Mouse (Mus musculus) stomach, embryonic 14.5 days (tissue): ENCODE data around the gene Sorcs2. TPM values are rescaled to one million over a fixed set of nuclear protein-coding genes. Genes with fewer than 3 reads are reported as not detected.

Source experiments
- ATAC-seq: fragments of 200-750 bp; cut with Nextera tagmentation; 2 replicates; pipeline ENCODE4 v1.8.0; 2017; ENCODE audit warnings: low read depth, moderate TSS enrichment; ENCODE audit not compliant: insufficient number of reproducible peaks, insufficient read depth, low FRiP score
- H3K27ac ChIP-seq: fragments of 300-500 bp; sonication (generic); 2 replicates; pipeline ENCODE4 v1.5.1; 2014; ENCODE audit warnings: mild to moderate bottlenecking, low read length, moderate library complexity, mixed read lengths
- H3K27me3 ChIP-seq: fragments of 300-500 bp; sonication (generic); 2 replicates; pipeline ENCODE4 v1.6.1; 2014; ENCODE audit warnings: low read length, control low read depth, mixed read lengths; ENCODE audit not compliant: control insufficient read depth, insufficient read depth
- H3K36me3 ChIP-seq: fragments of 300-500 bp; sonication (generic); 2 replicates; pipeline ENCODE4 v1.6.1; 2014; ENCODE audit warnings: mild to moderate bottlenecking, control low read depth, low read length, moderate library complexity, mixed read lengths; ENCODE audit not compliant: control insufficient read depth, insufficient read depth
- H3K4me1 ChIP-seq: fragments of 300-500 bp; sonication (generic); 2 replicates; pipeline ENCODE4 v1.6.1; 2014; ENCODE audit warnings: low read length, control low read depth, mixed read lengths; ENCODE audit not compliant: control insufficient read depth, insufficient read depth
- H3K4me2 ChIP-seq: fragments of 300-500 bp; sonication (generic); replicated peaks from 2 replicates; pipeline ENCODE4 v1.6.1; 2014; ENCODE audit warnings: low read depth, low read length, control low read depth
- H3K4me3 ChIP-seq: fragments of 300-500 bp; sonication (generic); 2 replicates; pipeline ENCODE4 v1.5.1; 2014; ENCODE audit warnings: low read depth, low read length, control low read depth
- H3K9ac ChIP-seq: fragments of 300-500 bp; sonication (generic); replicated peaks from 2 replicates; pipeline ENCODE4 v1.6.1; 2014; ENCODE audit warnings: low read depth, mild to moderate bottlenecking, control low read depth, low read length, moderate library complexity, mixed read lengths
- H3K9me3 ChIP-seq: fragments of 300-500 bp; sonication (generic); 2 replicates; pipeline ENCODE4 v1.6.1; 2016; ENCODE audit warnings: low read depth, low read length, control low read depth; ENCODE audit not compliant: control insufficient read depth
- WGBS: fragments of 180-500 bp; shearing (Covaris S2); extraction: QIAGEN DNeasy Blood & Tissue Kit; methylation state at CpG from one replicate; pipeline ENCODE4 v1.1.7; 2014; 5-methylcytosine and 5-hydroxymethylcytosine counted together
- polyA plus RNA-seq: library from polyadenylated mRNA; unstranded; fragments of >200 nt; fragmentation: Nextera tagmentation; extraction: Ambion mirVana; gene quantifications from 2 replicates; pipeline ENCODE4 v1.2.1, GENCODE M21; 2014

Sorcs2 gene
- polyA plus RNA-seq, 1 experiment from 2014 or later: 14.5 TPM

GRCm38 (mm10) chr5:36057804-36058322, 340.1 kb downstream of the Sorcs2 start:
- no peaks in the 10 kb centered on the region for H3K27me3 ChIP-seq
- H3K36me3 ChIP-seq: no peaks in the 10 kb centered on the region
- 65% methylated on average over 14 of the region's 14 CpGs for WGBS
- no peaks in the 10 kb centered on the region for H3K4me1 ChIP-seq
- no peak overlapping the region for H3K27ac ChIP-seq
- H3K4me3 ChIP-seq: no peak overlapping the region
- H3K9ac ChIP-seq: no peak overlapping the region
- H3K4me2 ChIP-seq: no peak overlapping the region
- no peak for ATAC-seq
- no peaks in the 10 kb centered on the region for H3K9me3 ChIP-seq

GRCm38 (mm10) chr5:36056921-36057320, 341.0 kb downstream of the Sorcs2 start:
- 94% methylated on average over 2 of the region's 2 CpGs for WGBS
- ATAC-seq: no peak
- no peaks in the 10 kb centered on the region for H3K9me3 ChIP-seq
- no peaks in the 10 kb centered on the region for H3K4me1 ChIP-seq
- H3K9ac ChIP-seq: no peak overlapping the region
- no peak overlapping the region for H3K27ac ChIP-seq
- no peaks in the 10 kb centered on the region for H3K36me3 ChIP-seq
- no peak overlapping the region for H3K4me2 ChIP-seq
- no peaks in the 10 kb centered on the region for H3K27me3 ChIP-seq
- H3K4me3 ChIP-seq: no peak overlapping the region

DNA sequence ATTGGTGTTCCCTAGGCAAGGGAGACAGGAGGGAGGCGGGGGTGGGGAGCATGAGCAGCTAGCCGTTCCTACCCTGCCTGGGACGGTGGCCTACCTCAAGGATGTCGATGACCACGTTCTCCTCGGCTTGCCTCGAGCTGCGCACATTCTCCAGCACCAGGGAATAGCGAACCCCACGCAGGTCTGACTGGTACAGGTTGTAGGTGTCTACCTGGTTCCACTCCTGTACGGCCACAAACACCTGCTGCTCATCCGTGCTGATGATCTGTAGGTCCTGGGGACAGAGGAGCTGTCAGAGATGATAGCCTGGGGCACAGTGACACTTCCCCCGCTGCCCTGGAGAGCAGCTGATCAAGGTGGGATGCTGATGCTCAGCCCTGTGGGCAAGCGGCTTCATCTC, 342.1 kb downstream of the Sorcs2 start:
- no peak for ATAC-seq
- no peak overlapping the region for H3K4me2 ChIP-seq
- 87% methylated on average over 14 of the region's 14 CpGs for WGBS
- no peaks in the 10 kb centered on the region for H3K4me1 ChIP-seq
- no peak overlapping the region for H3K9ac ChIP-seq
- H3K36me3 ChIP-seq: no peaks in the 10 kb centered on the region
- H3K4me3 ChIP-seq: no peak overlapping the region
- no peaks in the 10 kb centered on the region for H3K27me3 ChIP-seq
- H3K27ac ChIP-seq: no peak overlapping the region
- no peaks in the 10 kb centered on the region for H3K9me3 ChIP-seq

GRCm38 (mm10) chr5:36054498-36054897, 343.4 kb downstream of the Sorcs2 start:
- H3K9me3 ChIP-seq: no peaks in the 10 kb centered on the region

DNA sequence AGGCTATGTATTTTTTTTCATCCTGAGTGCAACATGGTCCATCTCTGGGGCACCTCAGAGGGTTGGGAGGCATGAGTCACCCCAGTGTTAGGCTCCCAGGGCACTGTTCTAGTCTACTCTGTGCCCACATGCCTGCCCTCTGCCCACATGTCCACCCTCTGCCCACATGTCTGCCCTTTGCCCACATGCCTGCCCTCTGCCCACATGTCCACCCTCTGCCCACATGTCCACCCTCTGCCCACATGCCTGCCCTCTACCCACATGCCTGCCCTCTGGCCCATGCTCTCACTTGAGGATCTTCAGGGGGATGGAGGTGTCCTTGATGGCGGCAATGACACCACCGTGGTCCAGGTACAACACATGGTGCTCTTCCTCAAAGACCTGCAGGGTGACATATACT, 354.8 kb downstream of the Sorcs2 start:
- H3K27ac ChIP-seq: no peak overlapping the region
- H3K4me3 ChIP-seq: no peak overlapping the region
- H3K36me3 ChIP-seq: no peaks in the 10 kb centered on the region; the same call in 1 of the 2 replicates
- WGBS: 97% methylated on average over 2 of the region's 2 CpGs
- ATAC-seq: no peak
- H3K9me3 ChIP-seq: no peaks in the 10 kb centered on the region
- H3K27me3 ChIP-seq: no peaks in the 10 kb centered on the region
- peaks cover 19% of the 10 kb centered on the region for H3K4me1 ChIP-seq
- no peak overlapping the region for H3K4me2 ChIP-seq
- H3K9ac ChIP-seq: no peak overlapping the region

More at GRCm38 (mm10) chr5:36054498-36054897, 343.4 kb downstream of the Sorcs2 start:
- Histone ChIP-seq H3K27me3 (no peaks in the 10 kb centered on the region), H3K4me3 (no peak overlapping the region), H3K36me3 (no peaks in the 10 kb centered on the region), H3K9ac (no peak overlapping the region), H3K27ac (no peak overlapping the region), H3K4me1 (no peaks in the 10 kb centered on the region), H3K4me2 (no peak overlapping the region)
- no peak for ATAC-seq
- 57% methylated on average over 3 of the region's 3 CpGs for WGBS

GRCm38 (mm10) chr5:36041756-36042155, 356.2 kb downstream of the Sorcs2 start:
- Histone ChIP-seq H3K27ac (peak overlapping the region; percentile 52; the same call in 1 of the 2 replicates), H3K27me3 (no peaks in the 10 kb centered on the region)
- ATAC-seq: no peak

DNA sequence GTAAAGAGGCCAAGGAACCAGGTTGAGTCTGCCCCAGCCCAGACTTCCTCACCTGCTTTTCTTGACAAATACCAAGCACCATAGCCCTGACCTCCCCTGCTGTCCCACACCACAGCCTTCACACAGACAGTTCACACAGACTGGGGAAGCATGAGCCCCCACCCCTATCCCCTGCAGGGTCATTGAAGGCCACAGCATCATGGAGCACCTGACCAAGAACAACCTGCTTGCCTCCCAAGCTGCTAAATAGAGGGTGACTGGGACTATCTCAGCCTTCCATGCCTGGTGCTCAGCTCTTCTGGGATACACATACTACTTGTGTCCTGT, 356.7 kb downstream of the Sorcs2 start:
- Histone ChIP-seq H3K9ac (no peak overlapping the region), H3K4me2 (no peak overlapping the region), H3K4me3 (no peak overlapping the region), H3K27ac (peak overlapping the region; percentile 52), H3K9me3 (no peaks in the 10 kb centered on the region), H3K27me3 (no peaks in the 10 kb centered on the region), H3K36me3 (no peaks in the 10 kb centered on the region; the same call in 1 of the 2 replicates), H3K4me1 (peaks cover 19% of the 10 kb centered on the region)
- ATAC-seq: 0 out of 2 replicates have a peak, but pooled peaks have one; percentile 17

More at GRCm38 (mm10) chr5:36041756-36042155, 356.2 kb downstream of the Sorcs2 start:
- Histone ChIP-seq H3K4me2 (no peak overlapping the region), H3K36me3 (no peaks in the 10 kb centered on the region; the same call in 1 of the 2 replicates), H3K9me3 (no peaks in the 10 kb centered on the region), H3K4me3 (no peak overlapping the region), H3K9ac (no peak overlapping the region), H3K4me1 (peaks cover 19% of the 10 kb centered on the region)
- WGBS: 88% methylated on average over 6 of the region's 6 CpGs

- Histone ChIP-seq H3K4me3 (no peak overlapping the region), H3K4me1 (peaks cover 19% of the 10 kb centered on the region), H3K9ac (no peak overlapping the region), H3K4me2 (no peak overlapping the region), H3K27ac (peak overlapping the region; percentile 52), H3K27me3 (no peaks in the 10 kb centered on the region), H3K36me3 (no peaks in the 10 kb centered on the region; the same call in 1 of the 2 replicates), H3K9me3 (no peaks in the 10 kb centered on the region)
- peak; percentile 64; the same call in 1 of the 2 replicates for ATAC-seq
- 41% methylated on average over 13 of the region's 13 CpGs for WGBS
Observed at GRCm38 (mm10) chr5:36040398-36041235, 357.3 kb downstream of the Sorcs2 start.
